Mouse (Mus musculus) kidney, embryonic 16.5 days (tissue): Measurements from ENCODE around the gene Ccdc12. TPM values are rescaled to one million over a fixed set of nuclear protein-coding genes. Genes with fewer than 3 reads are reported as not detected.
A peak's percentile ranks its signal among the peaks of the same experiment; 100 is the strongest.

Experiments
- ATAC-seq: fragments of 200-750 bp; cut with Nextera tagmentation; 2 replicates; pipeline ENCODE4 v1.8.0; 2017; ENCODE audit warnings: moderate TSS enrichment; ENCODE audit not compliant: low FRiP score, low TSS enrichment
- H3K27ac ChIP-seq: fragments of 300-500 bp; sonication (generic); 2 replicates; pipeline ENCODE4 v1.5.1; 2014; ENCODE audit warnings: low read length
- H3K27me3 ChIP-seq: fragments of 300-500 bp; sonication (generic); 2 replicates; pipeline ENCODE4 v1.6.1; 2014; ENCODE audit warnings: low read length, control low read depth, mixed read lengths; ENCODE audit not compliant: insufficient read depth
- H3K36me3 ChIP-seq: fragments of 300-500 bp; sonication (generic); 2 replicates; pipeline ENCODE4 v1.6.1; 2014; ENCODE audit warnings: low read length, control low read depth, mixed read lengths; ENCODE audit not compliant: insufficient read depth
- H3K4me1 ChIP-seq: fragments of 300-500 bp; sonication (generic); 2 replicates; pipeline ENCODE4 v1.6.1; 2014; ENCODE audit warnings: low read length, control low read depth, mixed read lengths; ENCODE audit not compliant: insufficient read depth
- H3K4me2 ChIP-seq: fragments of 300-500 bp; sonication (generic); replicated peaks from 2 replicates; pipeline ENCODE4 v1.6.1; 2014; ENCODE audit warnings: low read depth, low read length
- H3K4me3 ChIP-seq: fragments of 300-500 bp; sonication (generic); 2 replicates; pipeline ENCODE4 v1.5.1; 2014; ENCODE audit warnings: mild to moderate bottlenecking, low read length
- H3K9ac ChIP-seq: fragments of 300-500 bp; sonication (generic); replicated peaks from 2 replicates; pipeline ENCODE4 v1.6.1; 2014; ENCODE audit warnings: low read length
- H3K9me3 ChIP-seq: fragments of 300-500 bp; sonication (generic); 2 replicates; pipeline ENCODE4 v1.6.1; 2016; ENCODE audit warnings: low read length, control low read depth
- WGBS: fragments of 180-500 bp; shearing (Covaris S2); extraction: QIAGEN DNeasy Blood & Tissue Kit; methylation state at CpG from one replicate; pipeline ENCODE4 v1.1.7; 2014; 5-methylcytosine and 5-hydroxymethylcytosine counted together
- polyA plus RNA-seq: library from polyadenylated mRNA; unstranded; fragments of >200 nt; fragmentation: Nextera tagmentation; extraction: Ambion mirVana; gene quantifications from 2 replicates; pipeline ENCODE4 v1.2.1, GENCODE M21; 2015

Ccdc12 gene
- polyA plus RNA-seq, 1 experiment from 2014 or later, result 155 TPM

GRCm38 (mm10) chr9:110654726-110655650, 1.3 kb upstream of the Ccdc12 start:
- Histone ChIP-seq H3K4me2 (peak overlapping the region; percentile 80), H3K4me1 (peaks cover 33% of the 10 kb centered on the region), H3K9me3 (no peaks in the 10 kb centered on the region), H3K36me3 (no peaks in the 10 kb centered on the region), H3K4me3 (peak overlapping the region; percentile 63), H3K9ac (peak overlapping the region; percentile 33; the same call in 1 of the 2 replicates), H3K27me3 (no peaks in the 10 kb centered on the region), H3K27ac (peak overlapping the region; percentile 63)
- WGBS, result 82% methylated on average over 19 of the region's 19 CpGs
- ATAC-seq, result no peak

DNA sequence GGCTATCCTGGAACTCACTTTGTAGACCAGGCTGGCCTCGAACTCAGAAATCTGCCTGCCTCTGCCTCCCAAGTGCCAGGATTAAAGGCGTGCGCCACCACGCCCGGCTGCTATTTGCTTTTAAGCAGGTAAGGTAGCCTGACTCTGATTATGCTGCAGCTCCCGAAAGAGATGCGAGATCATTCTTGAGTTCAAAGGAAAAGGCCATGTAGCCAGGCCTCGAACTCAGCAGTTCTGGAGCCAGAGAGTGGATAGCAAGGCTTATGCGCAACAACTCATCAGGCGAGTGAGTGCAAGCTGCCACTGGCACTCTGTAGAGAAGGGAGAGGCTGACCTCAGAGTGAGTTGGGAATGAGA, 674 bp upstream of the Ccdc12 start:
- 80% methylated on average over 10 of the region's 10 CpGs for WGBS
- peak overlapping the region; percentile 46 for H3K9ac ChIP-seq
- H3K4me2 ChIP-seq, result peak overlapping the region; percentile 70
- no peaks in the 10 kb centered on the region for H3K27me3 ChIP-seq
- peak overlapping the region; percentile 70 for H3K4me3 ChIP-seq
- no peaks in the 10 kb centered on the region for H3K36me3 ChIP-seq
- H3K9me3 ChIP-seq, result no peaks in the 10 kb centered on the region
- H3K27ac ChIP-seq, result peak overlapping the region; percentile 85
- peaks cover 33% of the 10 kb centered on the region for H3K4me1 ChIP-seq
- ATAC-seq, result no peak

DNA sequence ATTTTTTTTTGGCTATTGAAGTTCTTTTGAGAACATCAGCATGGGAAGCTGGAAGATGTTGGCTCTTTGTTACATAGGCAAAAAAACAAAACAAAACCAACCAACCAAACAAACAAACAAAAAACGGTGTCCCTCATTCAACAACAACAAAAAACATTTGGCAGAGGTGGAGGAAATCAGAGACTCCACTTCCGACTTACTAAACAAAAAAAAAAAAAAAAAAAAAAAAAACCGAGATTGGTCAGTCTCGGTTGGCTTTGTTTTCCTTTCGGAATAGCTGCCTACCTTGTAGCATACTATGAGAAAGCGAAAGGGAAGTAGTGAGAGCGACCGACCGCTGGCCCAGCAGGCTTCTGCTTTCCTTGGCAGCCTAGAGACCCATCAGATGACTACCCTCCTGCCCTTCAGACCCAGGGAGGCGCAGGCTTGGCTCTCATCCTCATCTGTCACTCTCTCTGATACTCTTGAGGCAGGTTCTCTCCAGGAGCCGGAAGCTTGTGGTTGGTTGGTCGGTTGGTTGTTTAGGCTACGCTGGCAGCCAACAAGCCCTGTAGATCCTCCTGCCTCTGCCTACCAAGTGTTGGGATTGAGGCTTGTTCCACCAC, 1.3 kb downstream of the Ccdc12 start:
- ATAC-seq, result no peak
- 73% methylated on average over 13 of the region's 13 CpGs for whole genome bisulfite sequencing
- H3K36me3 ChIP-seq, result no peaks in the 10 kb centered on the region
- H3K9ac ChIP-seq, result peak overlapping the region; percentile 88
- peak overlapping the region; percentile 67 for H3K4me2 ChIP-seq
- peak overlapping the region; percentile 70; the same call in 1 of the 2 replicates for H3K4me3 ChIP-seq
- no peaks in the 10 kb centered on the region for H3K9me3 ChIP-seq
- no peaks in the 10 kb centered on the region for H3K27me3 ChIP-seq
- H3K4me1 ChIP-seq, result peaks cover 30% of the 10 kb centered on the region
- H3K27ac ChIP-seq, result no peak overlapping the region; the same call in 1 of the 2 replicates

DNA sequence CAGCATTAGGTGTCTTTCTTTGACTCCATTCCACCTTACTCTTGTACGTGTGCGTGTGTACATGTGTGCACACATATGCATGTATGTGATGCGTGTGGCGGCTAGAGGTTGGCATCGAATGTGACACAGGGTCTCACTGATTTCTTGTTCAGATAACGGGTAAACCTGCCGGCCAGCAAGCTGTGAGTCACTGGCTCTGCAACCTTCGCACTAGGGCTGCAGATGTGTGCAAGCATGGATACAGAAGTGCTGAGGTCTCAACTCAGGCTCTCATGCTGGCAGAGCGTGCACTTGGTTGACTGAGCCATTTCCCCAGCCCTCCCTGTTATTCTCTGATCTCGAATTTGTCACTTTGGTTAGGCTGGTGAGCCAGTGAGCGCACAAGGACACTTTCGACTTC, 3.2 kb downstream of the Ccdc12 start:
- 91% methylated on average over 12 of the region's 12 CpGs for WGBS

DNA sequence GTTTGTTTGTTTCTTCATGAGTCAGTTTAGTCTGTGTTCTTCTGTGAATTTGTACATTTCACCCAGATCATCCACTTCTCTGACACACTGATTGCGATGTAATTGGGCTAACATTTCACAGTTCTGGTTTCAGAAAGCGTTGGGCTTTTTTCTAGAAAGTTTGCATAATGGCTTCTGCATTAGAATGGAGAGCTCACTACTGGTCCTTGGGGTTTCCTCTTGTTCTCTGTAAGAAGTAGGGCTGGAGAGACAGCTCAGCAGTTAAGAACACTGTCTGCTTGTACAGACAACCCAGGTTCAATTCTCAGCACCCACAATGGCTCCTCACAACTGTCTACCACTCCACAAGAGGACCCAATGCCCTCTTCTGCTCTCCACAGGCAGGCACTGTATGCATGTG, 3.9 kb downstream of the Ccdc12 start:
- 85% methylated on average over 2 of the region's 2 CpGs for WGBS
- Histone ChIP-seq H3K4me3 (no peak overlapping the region), H3K36me3 (no peaks in the 10 kb centered on the region), H3K27me3 (no peaks in the 10 kb centered on the region), H3K4me1 (peaks cover 23% of the 10 kb centered on the region), H3K27ac (no peak overlapping the region), H3K4me2 (no peak overlapping the region), H3K9me3 (no peaks in the 10 kb centered on the region), H3K9ac (no peak overlapping the region)
- ATAC-seq, result no peak

More for the DNA sequence above, 3.2 kb downstream of the Ccdc12 start:
- Histone ChIP-seq H3K9me3 (no peaks in the 10 kb centered on the region), H3K9ac (no peak overlapping the region), H3K27me3 (no peaks in the 10 kb centered on the region), H3K4me3 (no peak overlapping the region), H3K27ac (no peak overlapping the region), H3K36me3 (no peaks in the 10 kb centered on the region), H3K4me1 (peaks cover 24% of the 10 kb centered on the region), H3K4me2 (no peak overlapping the region)
- no peak for ATAC-seq

DNA sequence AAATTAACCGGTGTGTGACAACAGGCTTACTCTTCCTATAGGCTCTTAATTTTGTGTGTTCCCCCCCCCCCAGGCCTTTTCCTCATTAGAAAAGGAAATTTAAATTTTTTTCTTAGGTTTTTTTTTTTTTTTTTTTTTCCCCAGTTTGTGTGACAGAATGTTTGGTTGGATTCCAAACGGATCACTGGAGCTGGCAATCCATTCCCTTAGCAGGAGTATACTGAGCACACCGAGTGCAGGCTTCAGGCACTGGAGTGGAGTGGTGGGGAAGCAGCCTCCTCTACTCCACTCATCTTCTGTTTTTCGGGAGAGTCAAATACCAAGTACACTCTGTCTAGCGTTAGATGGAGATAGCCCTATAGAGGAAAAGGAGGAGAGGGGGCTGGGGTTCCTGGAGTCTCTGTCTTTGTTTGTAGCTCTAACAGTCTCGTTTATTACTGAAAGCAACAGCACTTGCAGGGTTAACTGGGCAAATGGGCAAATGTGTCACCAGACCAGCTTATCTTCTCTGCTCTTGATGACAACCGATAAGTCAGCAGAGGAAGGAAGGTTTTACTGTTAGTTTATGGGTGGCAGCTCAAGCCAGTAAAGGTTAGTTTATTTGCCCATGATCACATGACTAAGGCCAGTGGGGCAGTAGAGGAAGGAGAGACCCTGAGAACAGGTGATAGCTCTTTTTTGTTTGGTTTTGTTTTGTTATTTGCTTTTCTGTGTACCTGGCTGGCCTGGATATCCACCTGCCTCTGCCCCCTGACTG, 4.7 kb downstream of the Ccdc12 start:
- Histone ChIP-seq H3K27ac (no peak overlapping the region), H3K4me1 (peaks cover 26% of the 10 kb centered on the region), H3K4me2 (no peak overlapping the region), H3K9me3 (no peaks in the 10 kb centered on the region), H3K9ac (no peak overlapping the region), H3K4me3 (no peak overlapping the region), H3K36me3 (no peaks in the 10 kb centered on the region), H3K27me3 (no peaks in the 10 kb centered on the region)
- ATAC-seq, result no peak
- 74% methylated on average over 7 of the region's 7 CpGs for WGBS

DNA sequence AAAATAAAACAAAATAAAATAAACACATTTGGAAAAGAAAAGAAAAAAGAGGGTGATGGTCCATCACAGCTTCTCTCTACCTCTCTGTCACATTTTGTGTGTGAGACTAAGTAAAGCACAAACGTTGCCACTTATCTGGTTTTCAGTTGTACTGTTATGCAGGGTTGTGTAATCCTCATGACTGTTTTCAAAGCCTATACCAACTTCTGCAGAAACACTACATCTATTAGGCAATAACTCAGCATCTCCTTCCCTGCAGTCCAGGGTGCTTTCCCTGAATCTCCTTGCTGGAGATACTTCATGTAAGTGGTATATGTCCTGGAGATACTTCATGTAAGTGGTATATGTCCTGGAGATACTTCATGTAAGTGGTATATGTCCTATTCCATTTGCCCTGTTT, 6.5 kb downstream of the Ccdc12 start:
- Histone ChIP-seq H3K9ac (no peak overlapping the region), H3K4me2 (no peak overlapping the region), H3K9me3 (no peaks in the 10 kb centered on the region), H3K36me3 (no peaks in the 10 kb centered on the region), H3K27ac (no peak overlapping the region), H3K4me1 (peaks cover 36% of the 10 kb centered on the region), H3K27me3 (no peaks in the 10 kb centered on the region), H3K4me3 (no peak overlapping the region)
- ATAC-seq, result no peak
- 74% methylated on average over 1 of the region's 1 CpGs for WGBS

DNA sequence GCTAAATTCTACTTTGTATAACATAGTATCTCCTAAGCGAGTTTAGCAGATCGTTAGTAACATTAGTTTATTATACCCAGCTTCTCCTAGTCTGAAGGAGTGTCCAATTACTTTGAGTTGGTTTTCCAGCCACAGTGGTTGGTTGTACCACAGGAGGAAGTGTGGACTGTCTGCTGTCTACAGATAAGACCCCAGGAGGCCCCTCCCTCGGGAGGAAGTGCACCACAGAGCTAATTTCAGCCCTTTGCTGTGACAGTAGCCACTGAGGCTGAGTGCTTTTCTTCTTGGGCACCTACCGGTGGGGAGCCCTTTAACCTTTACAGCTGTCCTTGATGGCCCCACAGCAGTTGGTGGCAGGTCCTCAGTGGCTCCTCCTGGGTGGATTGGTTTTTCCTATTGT, 9.6 kb downstream of the Ccdc12 start:
- no peaks in the 10 kb centered on the region for H3K36me3 ChIP-seq
- H3K4me2 ChIP-seq, result peak overlapping the region; percentile 26; the same call in 1 of the 2 replicates
- no peak overlapping the region for H3K4me3 ChIP-seq
- ATAC-seq, result 0 out of 2 replicates have a peak, but pooled peaks have one; percentile 55
- H3K9me3 ChIP-seq, result no peaks in the 10 kb centered on the region
- H3K27ac ChIP-seq, result peak overlapping the region; percentile 71
- H3K27me3 ChIP-seq, result no peaks in the 10 kb centered on the region
- H3K4me1 ChIP-seq, result peaks cover 34% of the 10 kb centered on the region
- WGBS, result 16% methylated on average over 4 of the region's 4 CpGs
- no peak overlapping the region for H3K9ac ChIP-seq

- Histone ChIP-seq H3K9me3 (no peaks in the 10 kb centered on the region), H3K9ac (0 out of 2 replicates have a peak overlapping the region, but pooled peaks have one; percentile 19), H3K4me3 (no peak overlapping the region), H3K4me1 (peaks cover 29% of the 10 kb centered on the region), H3K36me3 (no peaks in the 10 kb centered on the region), H3K27ac (peak overlapping the region; percentile 71), H3K27me3 (no peaks in the 10 kb centered on the region), H3K4me2 (peak overlapping the region; percentile 26; the same call in 1 of the 2 replicates)
- peak; percentile 32; the same call in 1 of the 2 replicates for ATAC-seq
- 25% methylated on average over 8 of the region's 8 CpGs for WGBS
Observed at GRCm38 (mm10) chr9:110666374-110666773, 10.1 kb downstream of the Ccdc12 start.
